Mouse (Mus musculus) cerebellum, postnatal 10 days (tissue): ENCODE measurements at regions not wholly inside any gene's neighbourhood (a gene's known extent, or its start where the extent isn't known, plus 50 kb on each side); places are given as distances from the start of the nearest gene placed in this dataset.

Source experiments
- DNase-seq, 2 experiments: peaks; one replicate each; pipeline ENCODE4 v3.0.0; 2021; ENCODE audit warnings: mixed read lengths in 2 of 2

DNA sequence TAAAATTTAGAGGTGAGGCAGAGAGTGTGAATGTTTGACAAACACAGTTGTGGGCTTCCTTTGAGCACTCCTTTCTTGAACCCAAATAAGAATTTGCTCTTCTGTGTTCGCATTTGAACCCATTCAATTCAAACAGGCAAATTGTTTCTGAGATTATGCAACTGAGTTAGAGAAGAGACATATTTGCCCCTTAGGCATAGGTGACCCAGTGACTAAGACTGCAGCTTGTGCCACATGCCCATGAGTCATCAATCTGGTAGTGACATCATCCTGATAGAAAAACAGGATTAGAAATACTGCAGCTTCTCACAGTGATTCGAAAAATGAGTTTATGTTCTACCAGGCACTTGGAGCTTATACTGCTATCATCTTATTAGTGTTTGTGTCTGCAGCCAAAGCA lies 67.2 kb downstream of the Zfp622 start:
- no peak for DNase-seq

- DNase-seq = no peak
Measured at GRCm38 (mm10) chr15:26052720-26053316, 68.7 kb downstream of the Zfp622 start.

DNA sequence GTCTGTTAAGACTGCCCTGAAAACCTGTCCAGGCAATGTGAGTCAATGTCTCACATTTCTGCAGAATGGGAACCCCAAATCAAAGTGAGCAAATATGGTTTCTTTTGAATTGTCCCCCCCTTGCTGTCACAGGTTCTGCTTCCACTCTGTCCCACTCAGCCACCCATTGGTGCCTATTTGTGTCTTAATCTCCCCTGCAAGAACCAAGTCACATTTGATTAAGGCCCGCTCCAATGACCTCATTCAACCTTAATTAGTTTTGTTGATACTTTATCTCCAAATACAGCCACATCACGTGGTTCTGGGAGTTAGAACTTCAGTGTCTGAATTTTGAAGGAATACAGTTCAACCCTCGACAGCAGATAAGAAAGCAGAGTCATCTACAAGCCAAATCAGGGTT lies 73.9 kb downstream of the Zfp622 start:
- DNase-seq = no peak

DNA sequence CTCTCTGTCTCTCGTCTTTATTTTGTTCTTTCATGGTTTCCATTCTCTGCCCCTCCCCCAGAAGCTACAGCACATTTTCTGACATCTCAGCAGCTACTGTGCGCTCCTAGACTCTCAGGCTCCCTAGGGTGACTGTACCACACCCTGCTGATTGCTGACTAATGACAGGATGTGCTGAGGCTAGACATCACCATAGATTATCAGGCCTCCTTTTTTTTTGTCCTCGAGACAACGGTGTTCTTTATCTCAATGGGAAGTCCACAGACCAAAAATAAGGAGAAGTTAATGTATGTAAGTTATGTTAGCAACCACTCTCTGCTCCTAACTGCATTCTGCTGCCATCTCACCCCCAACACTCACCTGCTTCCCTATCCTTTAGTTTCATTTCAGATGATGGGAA lies 116.0 kb downstream of the Zfp622 start:
- no peak for DNase-seq

GRCm38 (mm10) chr15:26107993-26108392 lies 123.8 kb downstream of the Zfp622 start:
- no peak for DNase-seq

- DNase-seq = no peak
Measured at GRCm38 (mm10) chr15:26144197-26144596, 160.0 kb downstream of the Zfp622 start.

GRCm38 (mm10) chr15:26158499-26158898 lies 150.3 kb upstream of the March11 start:
- DNase-seq = no peak

- DNase-seq = no peak
Measured at GRCm38 (mm10) chr15:26184930-26185329, 123.9 kb upstream of the March11 start.

DNA sequence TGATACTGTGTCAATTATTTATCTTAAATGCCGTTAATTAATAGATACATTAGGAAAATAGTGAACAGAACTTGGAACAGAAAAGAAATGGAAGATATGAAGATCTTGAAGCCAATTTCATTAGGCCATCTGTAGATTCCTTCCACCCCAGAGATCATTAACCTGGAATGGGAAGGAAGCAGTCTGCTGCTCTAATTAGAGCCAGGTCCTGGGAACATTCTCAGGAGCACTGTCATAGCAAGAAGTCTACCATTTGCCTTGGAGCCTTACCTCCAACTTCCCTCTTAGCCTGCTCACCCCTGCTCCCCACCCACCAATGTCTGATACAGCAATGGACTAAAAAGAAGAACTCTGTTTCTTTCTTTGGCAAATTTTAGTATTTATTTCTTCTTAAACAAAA lies 113.3 kb upstream of the March11 start:
- DNase-seq = peak; percentile 43 to 56

DNA sequence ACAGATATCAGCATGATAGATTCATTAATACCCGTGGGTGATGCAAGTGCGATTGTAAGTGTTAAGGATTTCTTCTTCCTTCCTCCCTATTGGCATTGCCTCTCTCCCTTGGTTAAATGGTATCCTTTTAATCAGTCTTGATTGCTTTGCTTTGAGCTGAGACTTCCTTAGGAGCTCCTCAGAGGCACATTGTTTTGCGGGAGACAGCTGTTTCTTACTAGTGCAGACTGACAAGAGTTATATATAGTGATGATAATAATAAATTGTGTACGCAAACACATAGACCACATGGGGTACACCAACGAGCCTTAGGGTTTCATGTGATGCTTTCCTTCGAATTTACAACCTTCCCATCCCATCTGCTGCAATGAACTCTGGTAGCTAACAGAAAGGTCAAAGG lies 102.0 kb upstream of the March11 start:
- no peak for DNase-seq

- no peak for DNase-seq
Measured at GRCm38 (mm10) chr15:26220855-26221254, 88.0 kb upstream of the March11 start.

DNA sequence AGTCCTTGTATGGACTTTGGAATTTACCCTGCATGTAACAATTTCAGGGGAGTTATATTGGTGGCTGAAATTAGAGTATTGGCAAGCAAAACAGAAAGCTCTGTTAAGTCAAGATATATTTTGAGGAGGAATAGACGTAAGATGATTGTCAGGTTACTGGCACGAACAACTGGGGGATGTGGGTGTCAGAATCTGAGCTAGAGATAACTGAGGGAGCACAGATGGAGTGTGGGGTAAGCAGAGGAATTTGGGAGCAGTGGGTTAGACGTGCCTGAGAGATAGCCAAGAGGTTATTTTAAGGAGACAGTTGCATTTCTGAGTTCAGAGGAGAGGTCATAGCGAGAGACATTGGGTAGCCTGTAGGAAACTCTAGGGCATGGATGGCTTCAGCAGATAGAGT lies 80.2 kb upstream of the March11 start:
- no peak for DNase-seq
